Mouse (Mus musculus) layer of hippocampus, adult 11-12 months (tissue): ENCODE data around the gene Prss12.

ENCODE experiments used
- DNase-seq: peaks from one replicate; pipeline ENCODE4 v3.0.0; 2022; ENCODE audit warnings: low spot score

Prss12 gene

GRCm38 (mm10) chr3:123446708-123447537 lies at the start of gene Prss12:
TSS of gene Prss12 (plus strand) at chr3:123446913.
- peak; percentile 43 for DNase-seq

DNA sequence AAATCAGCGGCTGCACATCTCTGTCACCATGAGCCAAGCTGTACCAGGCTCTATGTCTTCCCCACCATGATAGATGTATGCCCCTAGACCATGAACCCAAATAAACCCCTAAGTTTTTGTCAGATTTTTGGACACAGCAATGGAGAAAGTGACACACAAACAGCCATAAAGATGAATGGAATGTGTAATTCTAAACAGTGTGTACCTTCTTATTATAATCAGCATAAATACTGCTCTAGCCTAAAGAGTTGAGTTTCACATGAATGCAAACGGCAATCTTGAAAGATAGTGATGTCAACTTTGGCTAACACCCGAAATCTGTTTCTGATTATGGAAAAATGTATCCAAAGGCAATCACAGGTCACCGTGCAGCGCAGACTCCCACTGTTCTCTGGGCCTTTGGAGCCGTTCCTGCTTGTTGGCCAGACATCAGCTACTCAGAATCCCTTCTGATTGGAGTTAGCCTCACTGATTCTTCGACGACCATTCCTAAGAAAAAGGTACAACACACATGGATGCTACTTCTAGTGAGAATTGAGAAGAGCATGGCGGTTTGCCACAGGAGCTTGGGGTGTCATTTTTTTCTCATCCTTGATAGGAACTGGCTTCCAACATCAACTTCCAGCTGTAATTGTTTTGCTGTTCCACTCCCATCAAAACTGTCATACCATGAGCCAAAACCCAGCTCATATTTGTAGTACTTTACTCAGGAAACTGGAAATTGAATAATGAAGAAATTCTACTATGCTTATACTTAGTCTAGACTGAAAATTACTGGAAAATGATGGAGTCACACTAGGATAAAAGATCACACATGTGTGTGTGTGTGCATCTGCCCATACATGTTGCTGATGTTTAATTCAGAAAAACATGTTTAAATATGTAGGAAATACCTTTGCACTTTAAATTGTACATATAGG lies 48.9 kb upstream of the Prss12 start:
- no peak for DNase-seq

GRCm38 (mm10) chr3:123404945-123405344 lies 41.8 kb upstream of the Prss12 start:
- DNase-seq: no peak

DNA sequence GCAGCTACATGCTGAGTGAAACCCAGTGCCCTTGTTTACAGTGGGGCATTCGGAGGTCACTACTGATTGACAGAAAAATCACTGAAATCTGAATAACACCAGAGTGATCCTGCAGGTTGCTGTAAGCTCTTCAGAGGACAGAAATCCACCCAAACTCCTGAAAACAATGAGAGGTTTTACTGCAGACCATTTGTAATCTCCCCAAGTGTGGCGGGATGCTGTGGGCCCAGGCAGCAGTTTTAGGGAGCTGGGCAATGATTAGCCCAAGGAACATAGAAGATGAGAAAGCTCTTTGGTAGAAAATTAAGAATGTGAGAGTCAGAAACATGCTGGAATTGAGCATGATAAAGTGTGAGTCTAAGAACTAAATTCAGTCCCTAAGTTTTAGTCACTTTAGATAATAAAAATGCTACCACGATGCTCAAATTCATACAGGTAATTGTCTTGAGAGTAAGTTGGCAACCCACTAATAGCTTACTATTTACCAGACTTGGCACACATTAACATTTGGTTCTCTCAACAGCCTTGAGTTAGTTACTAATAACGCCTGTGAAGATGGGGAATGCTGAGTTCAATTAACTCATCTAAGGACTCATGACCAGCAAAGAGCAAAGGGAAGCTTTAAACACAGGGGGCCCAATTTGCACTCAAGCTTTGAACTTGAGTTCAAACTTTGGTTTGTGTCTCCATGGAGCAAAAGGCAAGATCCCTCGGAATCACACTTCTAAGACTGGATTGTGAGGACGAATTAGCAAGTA lies 34.7 kb upstream of the Prss12 start:
- DNase-seq: no peak

DNA sequence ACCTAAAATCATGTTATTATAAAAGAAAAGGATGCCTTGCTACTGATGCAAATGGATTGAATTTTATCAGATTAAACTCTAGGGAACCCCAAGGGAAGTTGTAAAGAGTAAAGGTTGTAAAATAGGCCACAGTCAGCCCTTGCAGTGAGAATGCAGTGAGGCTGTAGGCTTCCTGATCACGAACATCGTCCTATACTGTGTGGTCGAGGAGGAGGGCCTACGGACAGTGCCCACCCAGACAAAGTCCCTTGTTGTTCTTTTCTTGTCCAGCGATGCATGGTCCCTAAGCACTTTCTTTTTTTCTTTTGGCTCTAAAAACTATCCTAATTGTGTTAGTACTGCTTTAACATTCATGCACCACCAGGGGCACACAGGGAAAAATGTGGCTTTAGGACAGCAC lies 33.5 kb upstream of the Prss12 start:
- no peak for DNase-seq

- DNase-seq: no peak
Measured at GRCm38 (mm10) chr3:123425647-123426046, 21.1 kb upstream of the Prss12 start.

DNA sequence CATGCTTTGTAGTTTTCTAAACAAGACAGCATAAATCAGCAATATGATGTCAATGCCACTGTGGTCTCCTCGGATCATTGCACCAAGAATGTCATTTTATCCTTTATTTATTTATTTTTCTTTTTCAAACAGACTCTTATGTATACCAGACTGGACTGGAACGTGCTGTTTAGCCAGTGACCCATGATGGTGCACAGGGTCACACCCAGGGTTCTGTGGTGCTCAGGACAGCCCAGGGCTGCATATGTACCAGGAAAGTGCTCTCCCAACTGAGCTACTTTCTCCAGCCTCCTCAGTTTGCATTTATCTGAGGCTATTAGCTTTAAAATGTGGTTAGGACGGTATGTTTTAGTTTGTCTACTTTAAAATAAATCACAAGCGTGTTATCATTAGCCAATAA lies 18.7 kb upstream of the Prss12 start:
- DNase-seq: no peak

GRCm38 (mm10) chr3:123429597-123430458 lies 16.9 kb upstream of the Prss12 start:
- no peak for DNase-seq

GRCm38 (mm10) chr3:123431951-123432674 lies 14.6 kb upstream of the Prss12 start:
- DNase-seq: no peak

DNA sequence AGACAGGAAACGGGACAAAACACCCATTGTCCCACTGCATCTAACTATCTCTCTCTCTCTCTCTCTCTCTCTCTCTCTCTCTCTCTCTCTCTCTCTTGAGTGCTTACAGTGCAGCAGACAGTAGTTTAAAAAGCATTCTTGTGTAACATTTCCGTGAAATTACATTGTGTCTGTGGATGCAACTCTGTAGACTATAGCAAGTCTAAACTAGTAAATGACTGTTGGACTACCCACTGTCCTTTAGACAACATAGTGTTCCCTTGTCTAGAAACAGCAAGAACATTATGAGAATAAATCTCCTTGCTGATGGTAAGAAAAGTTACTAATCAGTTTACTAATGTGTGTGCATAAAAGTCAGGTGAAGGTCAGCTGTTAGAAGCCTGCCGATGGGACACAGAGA lies 13.4 kb upstream of the Prss12 start:
- DNase-seq: no peak

DNA sequence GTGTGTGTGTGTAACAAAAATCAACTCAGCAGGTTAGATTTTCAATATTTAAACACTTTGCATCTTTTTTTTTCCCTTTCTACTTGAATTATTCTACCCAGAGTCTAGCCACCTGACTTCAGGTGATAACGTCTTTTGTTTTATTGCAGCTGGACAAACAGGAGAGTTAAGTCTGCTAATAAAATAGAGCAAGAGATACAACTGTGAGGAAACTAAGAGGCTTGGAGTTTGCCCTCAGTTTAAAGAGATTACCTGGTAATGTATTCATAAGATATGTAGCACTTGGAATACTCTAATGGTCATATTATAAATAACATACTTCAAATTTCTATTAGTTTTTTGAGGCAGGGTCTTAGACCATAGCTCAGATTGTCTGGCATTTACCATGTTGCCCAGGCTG lies 9.1 kb upstream of the Prss12 start:
- no peak for DNase-seq

DNA sequence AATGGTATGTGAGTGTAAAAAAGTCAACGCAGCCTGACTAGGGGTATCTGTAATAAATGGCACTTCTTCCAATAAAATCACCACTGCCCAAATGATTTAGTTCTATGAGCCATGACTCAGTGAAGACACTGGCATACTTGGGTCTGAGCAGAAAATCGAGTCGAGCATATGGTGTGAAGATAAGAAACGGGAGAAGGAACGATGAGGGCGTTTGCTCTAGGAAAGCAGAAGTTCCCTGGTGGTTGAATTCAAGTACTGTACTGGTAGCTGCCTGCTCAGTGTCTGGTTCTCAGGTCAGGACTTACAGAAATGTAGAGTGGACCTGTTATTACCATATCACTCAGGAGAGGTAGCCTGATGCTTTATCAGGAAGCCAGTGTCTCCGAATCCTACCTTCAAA lies 6.2 kb upstream of the Prss12 start:
- no peak for DNase-seq

DNA sequence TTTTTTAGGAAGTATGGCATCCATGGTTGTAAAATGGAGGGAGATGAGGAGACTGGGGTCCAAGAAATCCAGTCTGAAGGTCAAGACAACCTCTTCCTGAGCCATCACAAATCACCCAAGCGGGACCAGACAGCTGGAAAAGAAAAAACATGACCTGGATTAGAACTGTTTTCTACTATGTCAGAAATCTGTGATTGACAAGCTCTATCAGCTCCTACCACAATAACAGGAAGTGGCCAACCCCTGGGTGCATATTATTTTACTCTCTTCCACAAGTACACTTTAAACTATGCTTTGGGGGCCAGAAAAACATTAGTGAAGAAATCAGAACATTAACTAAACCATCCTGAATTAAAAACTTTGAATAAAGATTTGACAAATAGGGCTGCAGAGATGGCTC lies 2.2 kb upstream of the Prss12 start:
- DNase-seq: no peak

- no peak for DNase-seq
Measured at GRCm38 (mm10) chr3:123447538-123448059, 886 bp downstream of the Prss12 start.

DNA sequence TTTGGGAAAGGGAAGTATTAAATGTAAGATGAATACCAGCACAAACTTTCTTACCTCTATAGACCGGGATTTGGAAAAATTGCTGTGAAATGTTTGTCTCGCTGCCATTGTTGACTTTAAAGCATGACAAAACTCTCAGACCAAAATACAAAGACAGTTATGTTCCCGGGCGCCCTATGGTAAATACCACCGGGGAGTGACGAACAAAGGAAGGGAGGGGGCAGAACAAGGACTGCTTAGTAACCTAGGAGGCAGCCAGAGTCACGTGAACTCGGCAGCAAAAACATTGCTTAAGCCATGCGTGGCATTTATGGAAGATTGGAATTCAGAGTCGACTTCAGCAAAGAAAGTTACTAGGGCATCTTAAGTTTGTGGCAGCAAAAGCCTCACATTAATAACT lies 1.4 kb downstream of the Prss12 start:
- no peak for DNase-seq

- no peak for DNase-seq
Measured at GRCm38 (mm10) chr3:123450107-123450506, 3.4 kb downstream of the Prss12 start.

DNA sequence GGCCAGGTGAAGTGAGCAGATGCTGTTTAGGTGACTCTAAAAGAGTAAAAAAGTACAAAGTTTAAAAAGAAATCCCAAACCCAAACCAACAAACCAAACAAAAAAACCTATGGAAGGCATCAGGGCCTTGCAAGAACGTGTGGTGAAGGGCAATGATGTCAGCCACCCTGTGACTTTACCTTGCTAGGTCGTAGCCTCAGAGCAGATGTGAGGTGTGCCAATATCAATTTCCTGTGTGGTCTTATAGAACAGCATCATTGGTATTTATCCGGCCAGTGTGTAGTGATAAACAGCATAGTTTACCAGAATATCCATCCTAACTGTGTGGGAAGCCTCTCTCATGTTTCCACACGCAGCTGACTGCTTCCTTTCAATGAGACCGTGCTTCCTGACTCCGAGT lies 6.2 kb downstream of the Prss12 start:
- DNase-seq: no peak

- no peak for DNase-seq
Measured at GRCm38 (mm10) chr3:123459492-123459891, 12.8 kb downstream of the Prss12 start.

DNA sequence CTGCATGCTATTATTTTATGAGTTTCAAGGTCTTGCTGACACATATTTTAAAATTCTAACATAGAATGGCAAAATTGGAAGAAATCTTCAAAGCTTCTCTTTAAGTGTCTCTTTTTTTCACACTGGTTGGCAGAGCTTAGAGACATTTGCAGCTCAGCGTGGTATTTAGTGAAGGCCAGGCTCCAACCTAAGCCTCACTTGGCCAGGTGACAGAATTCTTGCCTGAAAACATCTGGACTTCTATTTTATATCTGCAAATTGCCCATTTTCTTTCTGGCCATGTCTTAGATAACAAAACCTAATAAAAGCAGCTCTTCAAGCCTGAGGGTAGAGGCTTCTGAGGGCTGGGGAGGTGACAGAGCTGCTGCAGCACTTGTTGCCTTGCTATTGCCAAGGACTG lies 13.7 kb downstream of the Prss12 start:
- DNase-seq: no peak

GRCm38 (mm10) chr3:123462264-123462663 lies 15.6 kb downstream of the Prss12 start:
- DNase-seq: no peak
